Mouse (Mus musculus) limb, embryonic 14.5 days (tissue): ENCODE measurements around the gene 4930519G04Rik. TPM values are rescaled to one million over a fixed set of nuclear protein-coding genes. Genes with fewer than 3 reads are reported as not detected.
A peak's percentile ranks its signal among the peaks of the same experiment; 100 is the strongest.

ENCODE experiments used
- ATAC-seq: fragments of 200-750 bp; cut with Nextera tagmentation; 2 replicates; pipeline ENCODE4 v1.8.0; 2017; ENCODE audit warnings: low read depth, moderate number of reproducible peaks, moderate TSS enrichment; ENCODE audit not compliant: low FRiP score
- DNase-seq: peaks from one replicate; pipeline ENCODE4 v3.0.0-alpha.2; 2015; ENCODE audit warnings: low spot score
- H3K27ac ChIP-seq: fragments of 300-500 bp; sonication (generic); replicated peaks from 2 replicates; pipeline ENCODE4 v1.5.1; 2014; ENCODE audit warnings: low read depth, mild to moderate bottlenecking, low read length, moderate library complexity, mixed read lengths
- H3K27me3 ChIP-seq: fragments of 300-500 bp; sonication (generic); 2 replicates; pipeline ENCODE4 v1.6.1; 2014; ENCODE audit warnings: low read length, mixed read lengths; ENCODE audit not compliant: control insufficient read depth, insufficient read depth
- H3K36me3 ChIP-seq: fragments of 300-500 bp; sonication (generic); 2 replicates; pipeline ENCODE4 v1.6.1; 2014; ENCODE audit warnings: mild to moderate bottlenecking, low read length, moderate library complexity, mixed read lengths; ENCODE audit not compliant: control insufficient read depth, insufficient read depth
- H3K4me1 ChIP-seq: fragments of 300-500 bp; sonication (generic); 2 replicates; pipeline ENCODE4 v1.6.1; 2014; ENCODE audit warnings: antibody characterized with exemption, low read length, mixed read lengths; ENCODE audit not compliant: control insufficient read depth, insufficient read depth
- H3K4me2 ChIP-seq: fragments of 300-500 bp; sonication (generic); replicated peaks from 2 replicates; pipeline ENCODE4 v1.6.1; 2014; ENCODE audit warnings: low read depth, mild to moderate bottlenecking, low read length, moderate library complexity; ENCODE audit not compliant: severe bottlenecking
- H3K4me3 ChIP-seq: fragments of 300-500 bp; sonication (generic); replicated peaks from 2 replicates; pipeline ENCODE4 v1.5.1; 2014; ENCODE audit warnings: low read length
- H3K9ac ChIP-seq: fragments of 300-500 bp; sonication (generic); 2 replicates; pipeline ENCODE4 v1.6.1; 2014; ENCODE audit warnings: mild to moderate bottlenecking, low read depth, low read length, moderate library complexity; ENCODE audit not compliant: severe bottlenecking
- H3K9me3 ChIP-seq: fragments of 300-500 bp; sonication (generic); 2 replicates; pipeline ENCODE4 v1.6.1; 2016; ENCODE audit warnings: low read length; ENCODE audit not compliant: control insufficient read depth
- POLR2A ChIP-seq: fragments of 200-500 bp; IDR thresholded peaks from 2 replicates; pipeline ENCODE4 v1.8.0; 2012; ENCODE audit warnings: inconsistent platforms, mild to moderate bottlenecking, moderate library complexity, borderline replicate concordance; ENCODE audit not compliant: insufficient read depth, insufficient read length; ENCODE audit errors: extremely low read depth
- WGBS: fragments of 180-500 bp; shearing (Covaris S2); extraction: QIAGEN DNeasy Blood & Tissue Kit; methylation state at CpG from one replicate; pipeline ENCODE4 v1.1.7; 2014; 5-methylcytosine and 5-hydroxymethylcytosine counted together
- microRNA-seq: library from miRNA; unstranded; fragments of <30 nt; microRNA quantifications from one replicate; pipeline ENCODE4, GENCODE M21; 2016
- polyA plus RNA-seq, 2 experiments: library from polyadenylated mRNA; depleted of rRNA in 1 of 2; stranded (reverse) in 1 of 2; unstranded in 1 of 2; fragments of >200 nt; fragmentation: Nextera tagmentation in 1 of 2; extraction: Ambion mirVana in 1 of 2; gene quantifications; 2 replicates each; pipeline versions ENCODE4 v1.2.1 to v1.2.3; 2012 to 2014

4930519G04Rik gene
- polyA plus RNA-seq, 2 experiments: not detected

- H3K36me3 ChIP-seq: no peaks in the 10 kb centered on the region
- H3K9me3 ChIP-seq: no peaks in the 10 kb centered on the region
- 58% methylated on average over 4 of the region's 5 CpGs for WGBS
- H3K9ac ChIP-seq: no peak overlapping the region
- H3K27me3 ChIP-seq: no peaks in the 10 kb centered on the region
- DNase-seq (no peak), ATAC-seq (no peak)
- H3K4me1 ChIP-seq: no peaks in the 10 kb centered on the region
- H3K4me2 ChIP-seq: no peak overlapping the region
- H3K27ac ChIP-seq: no peak overlapping the region
- TF ChIP-seq POLR2A: no peak
- no peak overlapping the region for H3K4me3 ChIP-seq
These were observed 78.2 kb downstream of the 4930519G04Rik start for GRCm38 (mm10) chr5:114931626-114932025.

GRCm38 (mm10) chr5:114933206-114933605 lies 79.7 kb downstream of the 4930519G04Rik start:
- Histone ChIP-seq H3K4me2 (no peak overlapping the region), H3K9ac (no peak overlapping the region), H3K27ac (no peak overlapping the region), H3K4me1 (no peaks in the 10 kb centered on the region), H3K27me3 (no peaks in the 10 kb centered on the region), H3K36me3 (no peaks in the 10 kb centered on the region), H3K4me3 (no peak overlapping the region), H3K9me3 (no peaks in the 10 kb centered on the region)
- WGBS: 86% methylated on average over 8 of the region's 8 CpGs
- ATAC-seq (no peak), DNase-seq (no peak)
- no peak for TF ChIP-seq POLR2A

Small RNAs within 50 kb of the gene (microRNA-seq; reads per million reads assigned to microRNA genes)
- gene Mir6240: 12.6 reads per million, percentile 23 among the genes with 10 or more reads in this experiment

Other genes with a start within 250 kb of the 4930519G04Rik start
- 44.9 and 68.2 TPM in 2 replicates for gene Trpv4, start 195.2 kb upstream of the 4930519G04Rik start, polyA plus RNA-seq (2012; rRNA removed)
- 12.9 TPM in 2 replicates for gene Trpv4, start 195.2 kb upstream of the 4930519G04Rik start, polyA plus RNA-seq (2014; fragmentation: Nextera tagmentation; extraction: Ambion mirVana)
- 132 and 144 TPM in 2 replicates for gene Gltp, start 162.7 kb upstream of the 4930519G04Rik start, polyA plus RNA-seq (2012; rRNA removed)
- 229 and 289 TPM in 2 replicates for gene Gltp, start 162.7 kb upstream of the 4930519G04Rik start, polyA plus RNA-seq (2014; fragmentation: Nextera tagmentation; extraction: Ambion mirVana)
- gene Tchp, start 145.9 kb upstream of the 4930519G04Rik start, polyA plus RNA-seq (2012; rRNA removed): 29.9 and 33.6 TPM in 2 replicates
- 10.7 and 13.0 TPM in 2 replicates for gene Tchp, start 145.9 kb upstream of the 4930519G04Rik start, polyA plus RNA-seq (2014; fragmentation: Nextera tagmentation; extraction: Ambion mirVana)
- 48.6 and 51.6 TPM in 2 replicates for gene Ankrd13a, start 79.0 kb upstream of the 4930519G04Rik start, polyA plus RNA-seq (2012; rRNA removed)
- gene Ankrd13a, start 79.0 kb upstream of the 4930519G04Rik start, polyA plus RNA-seq (2014; fragmentation: Nextera tagmentation; extraction: Ambion mirVana): 65.3 and 67.6 TPM in 2 replicates
- 64.2 and 66.4 TPM in 2 replicates for gene Git2, start 78.1 kb upstream of the 4930519G04Rik start, polyA plus RNA-seq (2012; rRNA removed)
- 41.6 and 44.3 TPM in 2 replicates for gene Git2, start 78.1 kb upstream of the 4930519G04Rik start, polyA plus RNA-seq (2014; fragmentation: Nextera tagmentation; extraction: Ambion mirVana)
- 76.7 and 80.3 TPM in 2 replicates for gene 1500011B03Rik, start 30.2 kb upstream of the 4930519G04Rik start, polyA plus RNA-seq (2012; rRNA removed)
- gene 1500011B03Rik, start 30.2 kb upstream of the 4930519G04Rik start, polyA plus RNA-seq (2014; fragmentation: Nextera tagmentation; extraction: Ambion mirVana): 95.9 and 98.3 TPM in 2 replicates
- 0.12 and 0.13 TPM in 2 replicates for gene Gm9936, start 5.0 kb downstream of the 4930519G04Rik start, polyA plus RNA-seq (2012; rRNA removed)
- 0.08 and 0.36 TPM in 2 replicates for gene Gm9936, start 5.0 kb downstream of the 4930519G04Rik start, polyA plus RNA-seq (2014; fragmentation: Nextera tagmentation; extraction: Ambion mirVana)
- 1.6 and 2.0 TPM in 2 replicates for gene Oasl2, start 43.3 kb downstream of the 4930519G04Rik start, polyA plus RNA-seq (2012; rRNA removed)
- 1.7 and 1.9 TPM in 2 replicates for gene Oasl2, start 43.3 kb downstream of the 4930519G04Rik start, polyA plus RNA-seq (2014; fragmentation: Nextera tagmentation; extraction: Ambion mirVana)
- gene Oasl1, start 69.6 kb downstream of the 4930519G04Rik start, polyA plus RNA-seq (2012; rRNA removed): 0.59 and 1.2 TPM in 2 replicates
- gene Oasl1, start 69.6 kb downstream of the 4930519G04Rik start, polyA plus RNA-seq (2014; fragmentation: Nextera tagmentation; extraction: Ambion mirVana): 0.36 and 0.39 TPM in 2 replicates
- gene 2210016L21Rik, start 88.5 kb downstream of the 4930519G04Rik start, polyA plus RNA-seq (2012; rRNA removed): 34.1 and 41.3 TPM in 2 replicates
- 54.7 and 72.7 TPM in 2 replicates for gene 2210016L21Rik, start 88.5 kb downstream of the 4930519G04Rik start, polyA plus RNA-seq (2014; fragmentation: Nextera tagmentation; extraction: Ambion mirVana)
- 0.03 and 0.08 TPM in 2 replicates for gene Hnf1a, start 117.4 kb downstream of the 4930519G04Rik start, polyA plus RNA-seq (2012; rRNA removed)
- 0.06 TPM in 1 of 2 replicates, not detected in the other for gene Hnf1a, start 117.4 kb downstream of the 4930519G04Rik start, polyA plus RNA-seq (2014; fragmentation: Nextera tagmentation; extraction: Ambion mirVana)
- gene Sppl3, start 157.5 kb downstream of the 4930519G04Rik start, polyA plus RNA-seq (2012; rRNA removed): 100 and 143 TPM in 2 replicates
- 42.7 and 74.3 TPM in 2 replicates for gene Sppl3, start 157.5 kb downstream of the 4930519G04Rik start, polyA plus RNA-seq (2014; fragmentation: Nextera tagmentation; extraction: Ambion mirVana)
- gene Gm10401, start 244.6 kb downstream of the 4930519G04Rik start, polyA plus RNA-seq (2012; rRNA removed): not detected in 2 replicates
- 58.2 and 63.5 TPM in 2 replicates for gene Gm10401, start 244.6 kb downstream of the 4930519G04Rik start, polyA plus RNA-seq (2014; fragmentation: Nextera tagmentation; extraction: Ambion mirVana)